Mouse (Mus musculus): ENCODE measurements around the gene Dapk1.

Gene Dapk1

GRCm38 (mm10) chr13:60616036-60616435 is 14.3 kb downstream of the Dapk1 start:
- CTCF ChIA-PET, result no interaction called here

DNA sequence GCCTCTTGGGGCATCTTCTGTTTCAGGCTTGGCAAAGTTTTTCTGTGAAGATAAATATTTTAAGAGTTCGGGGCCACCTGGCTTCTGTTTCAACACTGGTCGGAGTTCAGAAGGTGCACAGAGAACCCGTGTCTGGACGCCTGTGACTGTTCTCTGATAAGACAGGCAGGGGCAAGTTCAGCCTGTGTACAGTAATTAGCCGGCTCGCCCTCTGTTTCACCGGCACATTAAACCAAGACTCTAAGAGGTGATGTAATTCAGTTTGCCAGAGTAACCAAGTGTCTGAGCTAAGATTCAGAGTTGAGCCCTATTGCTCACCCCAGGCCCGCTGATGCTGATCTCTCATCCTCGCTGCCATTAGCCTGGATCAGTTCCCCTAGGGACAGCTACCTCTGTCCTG is 16.5 kb downstream of the Dapk1 start:
- CTCF ChIA-PET, result no interaction called here

GRCm38 (mm10) chr13:60619723-60620122 is 18.0 kb downstream of the Dapk1 start:
- CTCF ChIA-PET, result no interaction called here

DNA sequence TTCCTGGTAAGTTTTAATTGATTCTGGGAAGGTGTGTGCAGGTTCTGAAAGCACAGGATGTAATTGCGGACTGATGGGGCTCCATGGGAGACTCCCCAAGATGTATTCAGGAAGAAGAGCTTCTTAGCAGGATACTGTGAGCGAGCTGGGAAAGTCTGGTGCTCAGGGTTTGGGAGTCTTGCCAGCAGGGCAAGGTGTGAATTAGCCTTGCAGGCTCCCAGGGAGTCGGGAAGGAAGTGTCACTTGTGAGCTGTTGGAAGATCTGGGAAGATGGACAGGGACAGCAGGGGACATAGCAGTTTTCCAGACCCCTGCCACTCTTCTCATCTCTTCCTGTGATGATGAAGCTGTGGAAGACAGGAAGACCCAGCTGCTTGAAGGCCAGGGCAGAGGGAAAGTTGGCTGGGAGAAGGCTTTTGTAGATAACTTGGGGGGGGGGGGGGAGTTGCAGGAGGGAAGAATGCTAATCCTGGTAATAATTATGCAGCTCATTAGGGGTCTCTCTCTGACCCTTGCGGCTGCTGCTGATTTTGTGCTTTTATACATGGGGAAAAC is 19.7 kb downstream of the Dapk1 start:
- CTCF ChIA-PET, result no interaction called here

GRCm38 (mm10) chr13:60625581-60625980 is 23.8 kb downstream of the Dapk1 start:
- CTCF ChIA-PET, result interaction anchor here (0.7 kb wide), 1 partner anchor 827 kb away, joined by 4 read pairs; no protein-coding TSS in a partner anchor

GRCm38 (mm10) chr13:60627843-60628656 is 26.3 kb downstream of the Dapk1 start:
- CTCF ChIA-PET, result no interaction called here

DNA sequence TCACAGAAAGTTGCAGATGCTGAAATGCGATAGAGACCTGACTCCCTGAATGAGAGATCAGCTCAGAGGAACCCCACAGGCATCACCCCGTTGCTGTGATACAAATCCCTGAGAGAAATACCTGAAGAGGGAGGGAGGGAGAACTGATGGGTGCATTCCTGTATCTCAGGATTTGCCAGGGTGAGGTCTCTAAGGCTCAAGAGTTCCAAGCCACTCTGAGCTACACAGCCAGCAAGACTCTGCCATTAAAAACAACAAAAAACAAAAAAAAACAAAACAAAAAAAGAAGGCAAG is 26.9 kb downstream of the Dapk1 start:
- CTCF ChIA-PET, result no interaction called here

GRCm38 (mm10) chr13:60629419-60629818 is 27.7 kb downstream of the Dapk1 start:
- CTCF ChIA-PET, result no interaction called here

DNA sequence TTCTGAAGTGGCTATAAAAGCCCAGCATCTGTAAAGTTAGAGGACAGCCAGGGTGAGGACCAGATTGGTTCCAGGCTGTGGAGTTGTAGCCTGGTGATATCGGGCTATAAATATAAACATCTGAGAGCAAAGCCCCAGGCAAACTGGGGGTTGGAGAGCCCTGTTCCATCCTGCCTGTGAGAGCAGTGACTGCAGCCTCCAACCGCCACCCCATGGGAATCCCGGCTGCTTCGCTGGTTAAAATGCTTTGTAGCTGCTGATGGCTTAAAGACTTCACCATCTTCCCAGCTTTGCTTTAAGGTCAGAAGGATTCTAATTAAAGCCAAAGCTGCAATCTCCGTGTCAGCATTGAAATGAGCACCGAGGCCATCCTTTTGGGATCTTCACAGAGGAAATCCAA is 32.2 kb downstream of the Dapk1 start:
- CTCF ChIA-PET, result no interaction called here

DNA sequence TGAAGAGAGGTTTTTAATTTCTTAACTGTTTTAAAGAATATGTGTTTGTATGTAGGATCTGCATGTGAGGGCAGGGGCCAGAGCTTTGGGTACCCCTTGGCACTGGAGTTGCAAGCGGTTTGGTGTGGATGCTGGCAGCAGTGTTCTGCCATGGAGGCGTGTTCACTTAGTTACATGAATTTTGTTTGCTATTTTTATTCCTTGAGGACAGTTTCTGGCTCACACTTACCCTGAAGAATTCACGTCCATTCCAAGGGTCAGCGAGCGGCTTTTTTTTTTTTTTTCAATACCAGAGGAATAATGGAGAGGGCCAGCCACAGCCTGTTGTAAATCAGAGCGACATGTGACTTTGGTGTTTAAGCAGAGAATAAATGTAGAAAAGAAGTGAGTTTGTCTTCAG is 33.9 kb downstream of the Dapk1 start:
- CTCF ChIA-PET, result no interaction called here

GRCm38 (mm10) chr13:60639482-60640055 is 37.8 kb downstream of the Dapk1 start:
- CTCF ChIA-PET, result no interaction called here

DNA sequence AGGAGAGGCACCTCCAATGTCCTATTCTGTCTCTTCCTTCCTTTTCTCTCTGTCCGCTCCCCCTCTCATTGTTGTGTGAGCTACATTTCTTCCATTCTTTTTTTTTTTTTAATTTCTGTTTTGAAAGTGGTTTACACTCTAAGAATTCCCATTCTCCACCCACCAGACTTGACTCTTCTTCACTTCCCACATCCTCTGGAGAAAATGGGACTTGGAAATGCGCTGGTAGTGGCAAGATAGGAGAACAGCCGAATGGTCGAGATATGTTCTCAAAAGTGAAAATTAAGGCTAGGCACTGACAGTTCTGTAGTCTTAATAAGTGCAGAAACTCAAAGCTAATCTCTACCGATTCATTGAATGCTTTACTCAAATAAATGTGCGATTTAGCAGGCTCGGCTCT is 38.7 kb downstream of the Dapk1 start:
- CTCF ChIA-PET, result no interaction called here

GRCm38 (mm10) chr13:60644457-60644889 is 42.7 kb downstream of the Dapk1 start:
- CTCF ChIA-PET, result no interaction called here

GRCm38 (mm10) chr13:60646791-60647190 is 45.0 kb downstream of the Dapk1 start:
- CTCF ChIA-PET, result no interaction called here

- CTCF ChIA-PET, result no interaction called here
These were observed 46.6 kb downstream of the Dapk1 start for GRCm38 (mm10) chr13:60648350-60648749.

- CTCF ChIA-PET, result no interaction called here
These were observed 48.3 kb downstream of the Dapk1 start for GRCm38 (mm10) chr13:60650000-60650399.

- CTCF ChIA-PET, result no interaction called here
These were observed 52.3 kb downstream of the Dapk1 start for GRCm38 (mm10) chr13:60654017-60654565.

DNA sequence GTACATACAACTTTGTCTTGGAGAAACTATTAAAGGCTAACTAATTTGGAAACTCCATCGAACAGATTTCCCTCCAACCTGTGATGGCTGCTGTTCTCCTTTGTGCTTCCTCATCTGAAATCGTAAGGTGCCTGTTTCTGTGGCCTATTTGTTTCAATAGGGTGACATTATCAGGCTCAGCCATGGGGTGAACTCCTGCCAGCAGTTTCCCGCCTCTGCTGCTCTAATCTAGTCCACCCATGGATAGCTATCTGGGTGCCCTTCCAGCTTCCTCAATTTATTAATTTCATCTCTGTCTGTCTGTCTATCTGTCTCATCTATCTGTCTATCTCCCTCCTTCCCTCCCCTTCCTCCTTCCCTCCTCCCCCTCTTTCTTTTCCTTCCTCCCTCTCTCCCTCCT is 53.5 kb downstream of the Dapk1 start:
- CTCF ChIA-PET, result interaction anchor here (1.0 kb wide), 1 partner anchor 29 kb away, joined by 3 read pairs; no protein-coding TSS in a partner anchor

GRCm38 (mm10) chr13:60659600-60659999 is 57.9 kb downstream of the Dapk1 start:
- CTCF ChIA-PET, result interaction anchor here (0.6 kb wide), 1 partner anchor 105 kb away, joined by 4 read pairs; no protein-coding TSS in a partner anchor

DNA sequence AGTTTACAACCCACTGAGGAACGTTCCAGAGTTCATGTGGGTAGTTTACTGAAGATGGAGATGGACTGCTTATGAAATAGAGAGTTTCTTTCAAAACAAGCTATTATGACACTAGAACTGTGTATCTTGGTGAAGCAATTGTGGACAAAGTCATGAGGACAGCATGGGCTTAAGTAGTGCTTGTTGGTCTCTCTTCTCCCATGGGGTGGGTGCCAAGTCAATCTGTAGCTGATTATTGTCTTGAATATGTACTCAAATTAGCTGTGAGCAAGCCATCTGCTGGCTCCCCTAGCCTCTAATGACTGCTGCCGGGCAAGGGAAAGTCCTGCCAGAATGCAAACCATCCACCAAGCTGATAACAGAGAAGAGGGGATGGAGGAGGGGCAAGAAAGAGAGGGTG is 58.3 kb downstream of the Dapk1 start:
- CTCF ChIA-PET, result interaction anchor here (0.6 kb wide), 1 partner anchor 106 kb away, joined by 4 read pairs; no protein-coding TSS in a partner anchor

GRCm38 (mm10) chr13:60660711-60661261 is 59.0 kb downstream of the Dapk1 start:
- CTCF ChIA-PET, result no interaction called here

GRCm38 (mm10) chr13:60662493-60663177 is 60.9 kb downstream of the Dapk1 start:
- CTCF ChIA-PET, result no interaction called here

Data from spleen, embryonic (tissue).